Mouse (Mus musculus): ENCODE measurements at regions not wholly inside any gene's neighbourhood (a gene's known extent, or its start where the extent isn't known, plus 50 kb on each side); places are given as distances from the start of the nearest gene placed in this dataset.

- TF ChIP-seq ETS1 (IDR thresholded peaks at IDR 0.05; ENCODE audit: low read depth, low read length) = no peak
- no peak for TF ChIP-seq EP300 (IDR thresholded peaks at IDR 0.05; ENCODE audit: low read depth in 1 of 2, low read length in 2 of 2)
- TF ChIP-seq ZMIZ1 (IDR thresholded peaks at IDR 0.05; ENCODE audit: low read depth, low read length) = no peak
- TF ChIP-seq MAX (IDR thresholded peaks at IDR 0.05; ENCODE audit: low read length) = no peak
- no peak for TF ChIP-seq CTCF (IDR thresholded peaks at IDR 0.05 in 2 of 3, conservative IDR thresholded peaks at IDR 0.05 in 1 of 3; ENCODE audit: control insufficient read depth in 1 of 3, insufficient read depth in 1 of 3, low read depth in 2 of 3, low read length in 3 of 3, poor library complexity in 1 of 3, severe bottlenecking in 1 of 3)
- TF ChIP-seq ZKSCAN1 (IDR thresholded peaks at IDR 0.05; ENCODE audit: low read depth, low read length) = no peak
- no peak for TF ChIP-seq HCFC1 (IDR thresholded peaks at IDR 0.05; ENCODE audit: low read depth, low read length)
- no peak for TF ChIP-seq POLR2A (IDR thresholded peaks at IDR 0.05; ENCODE audit: control insufficient read depth in 1 of 2, insufficient read depth in 1 of 2, low read depth in 1 of 2, low read length in 2 of 2, poor library complexity in 1 of 2)
- TF ChIP-seq MEF2A (IDR thresholded peaks at IDR 0.05; ENCODE audit: extremely low read depth, insufficient replicate concordance, low read depth, low read length, poor library complexity, severe bottlenecking) = no peak
- no peak for TF ChIP-seq TAL1 (IDR thresholded peaks at IDR 0.05; ENCODE audit: low read length)
Measured at GRCm38 (mm10) chr19:35302723-35303270, 380.6 kb downstream of the Kif20b start.
